Mouse (Mus musculus) E14TG2a.4 (cell line): ENCODE data around the gene C1ql1.
A peak's percentile ranks its signal among the peaks of the same experiment; 100 is the strongest.

Experiments
- CTCF ChIP-seq: conservative IDR thresholded peaks from 2 replicates; pipeline ENCODE4 v1.5.1; 2014; ENCODE audit warnings: low read length
- NANOG ChIP-seq: IDR thresholded peaks from 2 replicates; pipeline ENCODE4 v1.6.1; 2014; ENCODE audit warnings: borderline replicate concordance, low read length, mixed read lengths
- POU5F1 ChIP-seq: IDR thresholded peaks from 2 replicates; pipeline ENCODE4 v1.6.1; 2014; ENCODE audit warnings: low read length, borderline replicate concordance

GRCm38 (mm10) chr11:102925351-102925717, 21.2 kb downstream of the C1ql1 start:
- TF ChIP-seq CTCF (peak; percentile 28; the same call in 1 of the 2 replicates), POU5F1 (no peak), NANOG (no peak)
